Mouse (Mus musculus) cerebellum, adult 2 months (tissue): ENCODE results near the gene Amot. TPM values are rescaled to one million over a fixed set of nuclear protein-coding genes. Genes with fewer than 3 reads are reported as not detected.

Source experiments
- DNase-seq, 2 experiments: peaks; one replicate each; pipeline ENCODE4 v3.0.0; 2021
- H3K27ac ChIP-seq: fragments of 200-500 bp; 2 replicates; pipeline ENCODE4 v1.5.1; 2012; ENCODE audit warnings: low read length, control low read depth, inconsistent platforms; ENCODE audit not compliant: insufficient read depth
- H3K27me3 ChIP-seq: fragments of 200-500 bp; 2 replicates; pipeline ENCODE4 v1.6.1; 2012; ENCODE audit warnings: inconsistent platforms, mild to moderate bottlenecking, low read length, moderate library complexity; ENCODE audit not compliant: control insufficient read depth, insufficient read depth
- H3K4me1 ChIP-seq: fragments of 200-500 bp; 2 replicates; pipeline ENCODE4 v1.6.1; 2011; ENCODE audit warnings: low read length; ENCODE audit not compliant: control insufficient read depth, insufficient read depth
- H3K4me3 ChIP-seq: fragments of 200-500 bp; replicated peaks from 2 replicates; pipeline ENCODE3; 2011; ENCODE audit warnings: mild to moderate bottlenecking, low read depth, low read length, control low read depth; ENCODE audit not compliant: insufficient read depth
- CTCF ChIP-seq: fragments of 200-500 bp; IDR thresholded peaks from 2 replicates; pipeline ENCODE4 v1.5.1; 2011; ENCODE audit warnings: low read depth, mild to moderate bottlenecking, control low read depth, low read length, moderate library complexity, borderline replicate concordance; ENCODE audit not compliant: insufficient read depth
- POLR2A ChIP-seq: fragments of 200-500 bp; IDR thresholded peaks from 2 replicates; pipeline ENCODE4 v1.6.1; 2011; ENCODE audit warnings: low read length, control low read depth, borderline replicate concordance; ENCODE audit not compliant: insufficient read depth
- WGBS: fragments of 180-500 bp; shearing (Covaris S2); methylation state at CpG from one replicate; pipeline ENCODE4 v1.1.7; 2018; 5-methylcytosine and 5-hydroxymethylcytosine counted together
- polyA plus RNA-seq: library from polyadenylated mRNA; depleted of rRNA; stranded (reverse); fragments of >200 nt; gene quantifications from 2 replicates; pipeline ENCODE4 v1.2.3, GENCODE M21; 2012

Gene Amot
- polyA plus RNA-seq, 1 experiment = 17.5 TPM

DNA sequence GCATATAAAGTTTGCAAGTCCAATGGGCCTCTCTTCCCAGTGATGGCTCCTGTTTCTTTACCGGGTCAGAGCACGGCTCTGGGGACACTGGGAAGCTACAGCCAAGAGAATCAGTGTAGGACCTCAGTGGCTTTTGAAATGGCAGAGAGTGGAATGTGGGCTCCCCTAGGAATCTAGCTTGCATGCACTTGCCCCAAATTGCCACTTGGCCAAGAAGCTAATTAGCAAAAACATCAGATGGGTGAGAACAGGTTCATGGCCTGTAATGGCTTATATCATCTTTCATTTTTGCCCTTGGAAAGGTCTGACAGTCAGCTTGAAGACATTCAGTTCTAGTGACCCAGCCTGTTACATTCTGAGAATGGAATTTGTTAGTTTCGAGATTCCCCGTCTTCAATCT lies 9.6 kb downstream of the Amot start:
- Histone ChIP-seq H3K4me1 (no peaks in the 10 kb centered on the region), H3K27ac (no peak overlapping the region), H3K27me3 (no peaks in the 10 kb centered on the region), H3K4me3 (no peak overlapping the region)
- TF ChIP-seq POLR2A = no peak
- no peak for TF ChIP-seq CTCF
- 84% methylated on average over 4 of the region's 4 CpGs for WGBS
- no peak for DNase-seq

- H3K4me3 ChIP-seq = no peak overlapping the region
Observed at GRCm38 (mm10) chrX:145490821-145491220, 14.2 kb downstream of the Amot start.

GRCm38 (mm10) chrX:145490417-145490816 lies 14.6 kb downstream of the Amot start:
- Histone ChIP-seq H3K4me3 (no peak overlapping the region), H3K27me3 (no peaks in the 10 kb centered on the region), H3K4me1 (no peaks in the 10 kb centered on the region), H3K27ac (no peak overlapping the region)
- TF ChIP-seq CTCF = no peak
- TF ChIP-seq POLR2A = no peak
- 72% methylated on average over 3 of the region's 3 CpGs for WGBS
- no peak for DNase-seq

More at GRCm38 (mm10) chrX:145490821-145491220, 14.2 kb downstream of the Amot start:
- Histone ChIP-seq H3K27ac (no peak overlapping the region), H3K4me1 (no peaks in the 10 kb centered on the region), H3K27me3 (no peaks in the 10 kb centered on the region)
- TF ChIP-seq POLR2A = no peak
- no peak for TF ChIP-seq CTCF
- no peak for DNase-seq
- WGBS = 43% methylated on average over 1 of the region's 1 CpGs

DNA sequence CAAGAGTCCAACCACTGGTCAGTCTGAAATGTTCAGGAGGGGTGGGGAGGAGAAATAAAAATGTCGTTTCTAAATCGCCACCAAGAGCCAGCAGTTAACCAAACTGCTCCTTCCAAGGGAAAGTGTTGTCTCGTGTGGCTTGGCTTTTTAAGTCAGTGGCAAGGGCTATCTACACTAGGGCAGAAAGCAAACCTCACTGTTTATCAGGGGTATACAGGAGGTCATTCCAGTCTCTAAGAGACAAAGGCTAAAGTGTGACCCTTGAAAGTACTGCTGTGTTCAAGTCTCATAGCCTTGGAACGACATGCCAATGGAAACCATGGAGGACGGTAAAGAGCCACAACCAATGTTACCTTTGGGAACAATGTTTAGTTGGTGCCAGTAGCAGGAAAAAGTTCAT lies 15.0 kb downstream of the Amot start:
- TF ChIP-seq POLR2A (no peak), CTCF (no peak)
- WGBS = 88% methylated on average over 5 of the region's 5 CpGs
- Histone ChIP-seq H3K27me3 (no peaks in the 10 kb centered on the region), H3K27ac (no peak overlapping the region), H3K4me3 (no peak overlapping the region), H3K4me1 (peaks cover under 1% of the 10 kb centered on the region; the same call in 1 of the 2 replicates)
- no peak for DNase-seq

DNA sequence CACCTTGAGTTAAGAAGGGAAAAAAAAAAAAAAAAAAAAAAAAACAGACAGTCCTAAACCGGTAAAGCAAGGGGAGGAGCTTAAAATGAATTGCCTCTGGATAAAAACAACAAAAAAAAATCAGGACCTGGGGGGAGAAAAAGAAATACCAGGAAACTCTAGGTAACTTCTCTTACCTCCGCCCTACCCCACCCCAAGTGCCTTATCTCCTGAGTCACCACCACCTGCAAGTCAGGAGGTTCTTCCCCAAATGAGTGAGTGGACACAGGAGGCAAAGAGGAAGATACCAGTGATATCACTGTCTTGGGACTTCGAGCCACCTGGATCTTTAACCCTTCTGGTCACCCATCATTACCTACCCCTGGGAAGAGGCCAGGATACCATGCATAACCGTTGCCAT lies 19.5 kb downstream of the Amot start:
- no peak for TF ChIP-seq POLR2A
- TF ChIP-seq CTCF = no peak
- Histone ChIP-seq H3K4me3 (no peak overlapping the region), H3K27ac (no peak overlapping the region), H3K27me3 (no peaks in the 10 kb centered on the region), H3K4me1 (peaks cover 2% of the 10 kb centered on the region; the same call in 1 of the 2 replicates)
- DNase-seq = no peak
- WGBS = 72% methylated on average over 4 of the region's 4 CpGs

DNA sequence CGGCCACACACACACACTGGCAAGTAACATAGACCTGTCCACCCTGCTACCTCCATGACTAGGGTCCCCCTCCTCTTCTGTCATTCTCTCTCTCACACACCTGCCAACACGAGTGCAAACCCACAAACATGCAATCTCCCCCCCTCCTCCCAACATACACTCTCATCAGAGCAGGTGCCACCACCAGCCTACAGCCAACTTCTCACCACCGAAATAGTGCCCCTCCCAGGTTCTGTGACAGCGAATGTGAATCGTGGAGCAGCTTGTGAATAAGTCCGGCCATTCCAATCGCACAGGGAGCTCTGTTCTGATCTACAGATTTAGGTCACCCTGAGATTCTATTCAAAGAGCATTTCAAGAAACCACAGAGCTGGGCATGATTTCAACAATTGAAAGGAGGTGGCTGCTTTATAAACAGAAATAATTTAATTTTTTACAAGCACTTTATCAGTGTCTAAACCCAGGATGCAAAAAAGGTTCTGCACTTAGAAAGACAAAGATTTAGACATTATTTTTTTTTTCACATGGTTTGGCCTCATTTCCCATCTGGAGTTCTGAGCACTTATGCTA lies 21.4 kb downstream of the Amot start:
- WGBS = 14% methylated on average over 7 of the region's 7 CpGs
- Histone ChIP-seq H3K27ac (0 out of 2 replicates have a peak overlapping the region, but pooled peaks have one; percentile 60), H3K27me3 (no peaks in the 10 kb centered on the region), H3K4me3 (no peak overlapping the region), H3K4me1 (peaks cover 7% of the 10 kb centered on the region)
- no peak for TF ChIP-seq POLR2A
- TF ChIP-seq CTCF = no peak
- peak; percentile 29 to 47 for DNase-seq

GRCm38 (mm10) chrX:145482383-145482782 lies 22.6 kb downstream of the Amot start:
- Histone ChIP-seq H3K27ac (no peak overlapping the region), H3K27me3 (no peaks in the 10 kb centered on the region), H3K4me3 (no peak overlapping the region), H3K4me1 (peaks cover 7% of the 10 kb centered on the region)
- TF ChIP-seq CTCF = no peak
- TF ChIP-seq POLR2A = no peak
- no peak for DNase-seq
- WGBS = 88% methylated on average over 5 of the region's 5 CpGs

DNA sequence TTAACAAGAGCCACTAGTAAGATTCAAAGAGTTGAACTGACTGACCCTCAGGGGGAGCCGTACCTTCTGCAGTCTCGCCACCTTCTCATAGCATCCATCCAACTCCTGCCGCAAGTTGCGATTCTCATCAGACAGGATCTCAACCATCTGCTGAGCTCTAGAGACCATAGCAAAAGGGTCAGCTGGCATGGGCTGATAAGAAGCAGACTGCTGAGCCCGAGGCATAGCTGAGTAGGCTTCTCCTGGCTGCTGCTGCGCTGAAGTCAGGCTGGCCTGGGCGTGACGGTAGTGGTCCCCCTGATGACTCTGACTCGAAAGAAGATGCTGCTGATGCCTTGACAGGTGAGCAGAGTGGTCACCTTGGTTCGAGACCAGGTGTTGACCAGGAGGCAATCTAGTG lies 25.0 kb downstream of the Amot start:
- H3K27ac ChIP-seq = no peak overlapping the region
- H3K4me1 ChIP-seq = peaks cover 6% of the 10 kb centered on the region
- no peak overlapping the region for H3K4me3 ChIP-seq
- H3K27me3 ChIP-seq = no peaks in the 10 kb centered on the region
- DNase-seq = peak in 1 of 2 experiments; percentile 11
- WGBS = 42% methylated on average over 10 of the region's 10 CpGs
- TF ChIP-seq POLR2A (no peak), CTCF (no peak)
